Mouse (Mus musculus) limb, embryonic 13.5 days (tissue): ENCODE data around the gene Galk1. TPM values are rescaled to one million over a fixed set of nuclear protein-coding genes. Genes with fewer than 3 reads are reported as not detected.
A peak's percentile ranks its signal among the peaks of the same experiment; 100 is the strongest.

Experiments
- ATAC-seq: fragments of 200-750 bp; cut with Nextera tagmentation; 2 replicates; pipeline ENCODE4 v1.8.0; 2017; ENCODE audit warnings: low read depth, moderate number of reproducible peaks, moderate TSS enrichment; ENCODE audit not compliant: low FRiP score
- H3K27ac ChIP-seq: fragments of 300-500 bp; sonication (generic); 2 replicates; pipeline ENCODE4 v1.5.1; 2015; ENCODE audit warnings: inconsistent platforms, mild to moderate bottlenecking, moderate library complexity
- H3K27me3 ChIP-seq: fragments of 300-500 bp; sonication (generic); 2 replicates; pipeline ENCODE4 v1.6.1; 2015; ENCODE audit warnings: mild to moderate bottlenecking, inconsistent platforms
- H3K36me3 ChIP-seq: fragments of 300-500 bp; sonication (generic); 2 replicates; pipeline ENCODE4 v1.6.1; 2015; ENCODE audit warnings: inconsistent platforms, mild to moderate bottlenecking, moderate library complexity
- H3K4me1 ChIP-seq: fragments of 300-500 bp; sonication (generic); 2 replicates; pipeline ENCODE4 v1.6.1; 2015; ENCODE audit warnings: inconsistent platforms
- H3K4me2 ChIP-seq: fragments of 300-500 bp; sonication (generic); replicated peaks from 2 replicates; pipeline ENCODE4 v1.6.1; 2015; ENCODE audit warnings: inconsistent platforms, mild to moderate bottlenecking, moderate library complexity
- H3K4me3 ChIP-seq: fragments of 300-500 bp; sonication (generic); 2 replicates; pipeline ENCODE4 v1.5.1; 2015; ENCODE audit warnings: moderate library complexity, mild to moderate bottlenecking, inconsistent platforms
- H3K9ac ChIP-seq: fragments of 300-500 bp; sonication (generic); 2 replicates; pipeline ENCODE4 v1.6.1; 2015; ENCODE audit warnings: mild to moderate bottlenecking, inconsistent platforms
- H3K9me3 ChIP-seq: fragments of 300-500 bp; sonication (generic); 2 replicates; pipeline ENCODE4 v1.6.1; 2016; ENCODE audit warnings: inconsistent platforms
- WGBS: fragments of 180-500 bp; shearing (Covaris S2); methylation state at CpG from one replicate; pipeline ENCODE4 v1.1.7; 2015; 5-methylcytosine and 5-hydroxymethylcytosine counted together
- polyA plus RNA-seq: library from polyadenylated mRNA; unstranded; fragments of >200 nt; fragmentation: Nextera tagmentation; extraction: Ambion mirVana; gene quantifications from 2 replicates; pipeline ENCODE4 v1.2.1, GENCODE M21; 2015

Galk1 gene
- polyA plus RNA-seq, 1 experiment from 2014 or later: 207 TPM

DNA sequence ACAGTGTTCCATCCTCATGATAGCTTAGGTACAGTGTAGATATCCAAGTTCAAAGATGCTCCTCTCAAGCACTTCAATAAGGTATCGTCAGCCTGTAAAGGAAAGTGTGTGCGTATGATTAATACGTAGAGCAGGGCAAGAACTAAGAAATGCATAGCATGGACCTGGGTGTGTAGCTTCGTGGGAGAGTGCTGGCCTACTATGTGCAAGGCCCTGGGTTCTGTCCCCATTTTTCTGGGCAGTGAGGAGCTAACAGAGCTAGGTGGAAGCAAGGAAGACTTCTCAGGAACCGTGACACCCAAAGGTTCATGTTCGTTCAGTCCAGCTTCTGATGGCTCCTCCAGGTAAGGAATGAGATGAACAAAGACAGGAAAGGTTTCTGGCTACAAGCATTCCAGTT is 32.7 kb upstream of the Galk1 start:
- H3K4me2 ChIP-seq: no peak overlapping the region
- peaks cover 7% of the 10 kb centered on the region; the same call in 1 of the 2 replicates for H3K9me3 ChIP-seq
- no peak overlapping the region for H3K4me3 ChIP-seq
- 96% methylated on average over 6 of the region's 6 CpGs for WGBS
- H3K27ac ChIP-seq: no peak overlapping the region
- H3K36me3 ChIP-seq: peaks cover 94% of the 10 kb centered on the region
- no peak for ATAC-seq
- no peaks in the 10 kb centered on the region for H3K27me3 ChIP-seq
- H3K4me1 ChIP-seq: no peaks in the 10 kb centered on the region
- H3K9ac ChIP-seq: no peak overlapping the region

DNA sequence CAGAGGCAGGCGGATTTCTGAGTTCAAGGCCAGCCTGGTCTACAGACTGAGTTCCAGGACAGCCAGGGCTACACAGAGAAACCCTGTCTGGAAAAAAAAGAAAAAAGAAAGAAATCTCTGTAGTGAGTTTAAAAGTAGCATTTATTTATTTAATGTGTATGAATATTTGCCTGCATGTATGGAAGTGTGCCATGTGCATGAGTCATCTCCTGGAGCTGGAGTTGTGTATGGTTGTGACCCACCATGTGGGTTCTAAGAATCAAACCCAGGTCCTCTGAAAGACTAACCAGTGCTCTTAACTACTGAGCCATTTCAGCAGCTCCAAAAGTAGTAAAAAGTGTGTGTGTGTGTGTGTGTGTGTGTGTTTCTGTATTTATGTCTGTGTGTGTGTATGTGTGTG is 30.8 kb upstream of the Galk1 start:
- H3K36me3 ChIP-seq: peaks cover 92% of the 10 kb centered on the region
- no peak for ATAC-seq
- no peaks in the 10 kb centered on the region for H3K4me1 ChIP-seq
- H3K4me3 ChIP-seq: no peak overlapping the region
- H3K27ac ChIP-seq: no peak overlapping the region
- H3K9me3 ChIP-seq: no peaks in the 10 kb centered on the region
- H3K27me3 ChIP-seq: no peaks in the 10 kb centered on the region
- WGBS: 97% methylated on average over 1 of the region's 1 CpGs
- H3K9ac ChIP-seq: no peak overlapping the region
- H3K4me2 ChIP-seq: no peak overlapping the region

DNA sequence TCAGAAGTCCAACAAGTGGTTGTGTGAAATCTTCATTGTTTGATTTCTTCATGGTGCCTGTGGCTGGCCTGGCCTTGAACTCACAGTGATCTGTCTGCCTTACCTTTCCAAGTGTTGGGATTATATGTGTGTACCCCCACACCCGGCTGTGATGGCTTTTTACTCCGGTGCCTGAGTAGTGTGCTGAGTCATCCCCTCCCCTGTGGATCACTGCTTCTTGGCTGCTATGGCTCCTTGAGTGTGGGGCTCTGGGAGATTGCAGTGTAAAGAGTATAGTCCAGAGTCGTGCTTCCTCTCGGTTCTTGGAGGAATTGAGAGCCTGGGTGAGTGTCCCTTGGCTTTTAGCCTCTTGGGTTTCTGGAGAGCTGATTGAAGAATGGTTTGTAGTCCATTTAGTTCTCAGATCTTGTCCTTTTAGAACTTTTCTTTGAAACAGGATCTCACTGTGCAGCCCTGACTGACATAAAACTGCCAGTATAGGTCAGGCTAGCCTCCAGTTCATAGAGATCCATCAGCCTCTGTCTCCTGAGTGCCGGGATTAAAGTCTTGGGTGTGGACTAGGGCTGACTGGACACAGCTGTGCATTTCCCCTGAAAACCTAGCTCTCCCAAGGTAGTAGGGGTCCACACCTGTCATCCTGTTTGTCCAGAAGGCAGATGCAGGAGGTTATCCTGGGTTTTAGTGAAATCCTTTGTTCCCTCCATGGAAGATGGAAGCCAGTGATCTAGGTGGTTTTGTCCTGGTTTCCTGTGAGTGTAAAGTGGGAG is 30.0 kb upstream of the Galk1 start:
- H3K9ac ChIP-seq: no peak overlapping the region
- no peaks in the 10 kb centered on the region for H3K4me1 ChIP-seq
- H3K4me2 ChIP-seq: no peak overlapping the region
- ATAC-seq: no peak
- peaks cover 91% of the 10 kb centered on the region for H3K36me3 ChIP-seq
- H3K27me3 ChIP-seq: no peaks in the 10 kb centered on the region
- no peaks in the 10 kb centered on the region for H3K9me3 ChIP-seq
- no peak overlapping the region for H3K27ac ChIP-seq
- 61% methylated on average over 5 of the region's 5 CpGs for WGBS
- no peak overlapping the region for H3K4me3 ChIP-seq

DNA sequence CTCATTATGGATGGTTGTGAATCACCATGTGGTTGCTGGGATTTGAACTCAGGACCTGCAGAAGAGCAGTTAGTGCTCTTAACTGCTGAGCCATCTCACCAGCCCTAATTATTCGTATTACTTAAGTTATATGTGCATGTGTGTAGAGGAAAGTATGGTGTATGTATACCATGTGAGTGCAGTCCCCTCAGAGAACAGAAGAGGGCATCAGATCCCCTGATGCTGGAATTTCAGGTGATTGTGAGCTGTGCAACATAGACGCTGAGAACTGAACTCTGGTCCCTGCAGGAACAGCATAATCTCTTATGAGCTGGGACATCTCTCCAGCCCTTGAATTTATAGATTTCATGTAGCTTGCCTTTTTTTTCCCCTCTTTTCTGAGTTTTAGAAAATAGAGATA is 29.3 kb upstream of the Galk1 start:
- Histone ChIP-seq H3K4me2 (no peak overlapping the region), H3K4me3 (no peak overlapping the region), H3K4me1 (no peaks in the 10 kb centered on the region), H3K27me3 (no peaks in the 10 kb centered on the region), H3K36me3 (peaks cover 84% of the 10 kb centered on the region), H3K9me3 (no peaks in the 10 kb centered on the region), H3K27ac (no peak overlapping the region), H3K9ac (no peak overlapping the region)
- WGBS: 94% methylated on average over 2 of the region's 2 CpGs
- no peak for ATAC-seq

DNA sequence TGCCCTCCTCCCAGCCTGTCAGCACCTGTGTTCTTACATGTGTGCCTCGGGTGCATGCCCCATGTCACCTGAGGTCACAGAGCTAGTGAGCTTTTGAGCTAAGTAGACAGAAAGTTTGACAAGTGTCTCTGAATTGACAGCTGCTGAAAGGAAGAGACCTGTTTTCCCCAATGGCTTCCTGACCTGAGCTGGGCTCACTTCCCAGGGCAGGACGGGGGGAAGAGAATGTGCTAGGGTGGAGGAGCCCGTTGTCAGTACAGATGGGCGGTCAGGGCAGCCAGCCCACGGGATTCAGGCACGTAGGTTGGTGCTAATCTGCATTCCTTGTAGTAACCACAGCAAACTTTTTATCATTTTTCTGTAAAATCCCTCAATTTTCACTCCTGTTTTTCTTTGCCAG is 28.1 kb upstream of the Galk1 start:
- H3K9ac ChIP-seq: no peak overlapping the region
- H3K4me3 ChIP-seq: no peak overlapping the region
- H3K4me1 ChIP-seq: no peaks in the 10 kb centered on the region
- H3K27ac ChIP-seq: no peak overlapping the region
- peaks cover 72% of the 10 kb centered on the region for H3K36me3 ChIP-seq
- no peaks in the 10 kb centered on the region for H3K27me3 ChIP-seq
- H3K9me3 ChIP-seq: no peaks in the 10 kb centered on the region
- no peak for ATAC-seq
- 84% methylated on average over 6 of the region's 6 CpGs for WGBS
- no peak overlapping the region for H3K4me2 ChIP-seq

DNA sequence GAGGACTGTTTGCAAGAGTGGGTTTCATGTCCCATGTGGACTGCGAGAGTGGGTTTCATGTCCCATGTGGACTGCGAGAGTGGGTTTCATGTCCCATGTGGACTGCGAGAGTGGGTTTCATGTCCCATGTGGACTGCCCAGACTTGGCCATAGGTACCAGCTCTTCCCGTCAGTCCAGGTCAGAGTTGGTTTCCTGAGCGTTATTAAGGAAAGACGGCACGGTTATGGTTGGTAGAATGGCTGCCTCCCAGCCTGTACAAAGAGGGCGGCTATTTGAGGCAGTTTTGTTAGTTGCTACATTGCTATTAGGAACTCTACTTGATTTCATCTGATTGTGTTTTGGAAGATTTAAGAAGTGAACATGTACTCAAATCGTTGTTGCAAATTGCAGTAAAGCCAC is 25.3 kb upstream of the Galk1 start:
- Histone ChIP-seq H3K4me1 (0 out of 2 replicates have a peak, but pooled peaks cover 5% of the 10 kb centered on the region), H3K36me3 (peaks cover 59% of the 10 kb centered on the region), H3K4me2 (no peak overlapping the region), H3K27ac (no peak overlapping the region), H3K27me3 (no peaks in the 10 kb centered on the region), H3K9me3 (no peaks in the 10 kb centered on the region), H3K4me3 (no peak overlapping the region), H3K9ac (no peak overlapping the region)
- WGBS: 91% methylated on average over 9 of the region's 9 CpGs
- no peak for ATAC-seq

DNA sequence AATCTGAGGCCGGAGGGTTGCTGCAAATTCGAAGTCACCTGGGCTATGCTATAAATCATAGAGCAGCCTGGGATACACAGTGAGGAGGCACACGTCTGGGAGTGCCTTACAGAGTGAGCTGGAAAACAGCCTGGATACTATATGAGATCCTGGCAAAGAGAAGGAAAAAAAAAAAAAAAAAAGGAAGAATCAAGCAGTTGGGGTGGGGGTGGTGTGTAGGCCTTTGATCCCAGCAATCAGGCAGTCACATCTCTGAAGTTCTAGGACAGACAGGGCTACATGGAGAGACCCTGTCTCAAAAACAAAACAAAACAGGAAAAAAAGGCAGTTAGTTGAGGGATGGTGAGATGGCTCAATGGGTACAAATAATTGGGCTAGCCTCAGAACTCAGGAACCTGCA is 24.2 kb upstream of the Galk1 start:
- Histone ChIP-seq H3K4me2 (no peak overlapping the region), H3K9me3 (no peaks in the 10 kb centered on the region), H3K4me1 (peaks cover 16% of the 10 kb centered on the region), H3K36me3 (peaks cover 49% of the 10 kb centered on the region), H3K27ac (no peak overlapping the region), H3K9ac (no peak overlapping the region), H3K4me3 (no peak overlapping the region), H3K27me3 (no peaks in the 10 kb centered on the region)
- 61% methylated on average over 3 of the region's 3 CpGs for WGBS
- ATAC-seq: no peak

DNA sequence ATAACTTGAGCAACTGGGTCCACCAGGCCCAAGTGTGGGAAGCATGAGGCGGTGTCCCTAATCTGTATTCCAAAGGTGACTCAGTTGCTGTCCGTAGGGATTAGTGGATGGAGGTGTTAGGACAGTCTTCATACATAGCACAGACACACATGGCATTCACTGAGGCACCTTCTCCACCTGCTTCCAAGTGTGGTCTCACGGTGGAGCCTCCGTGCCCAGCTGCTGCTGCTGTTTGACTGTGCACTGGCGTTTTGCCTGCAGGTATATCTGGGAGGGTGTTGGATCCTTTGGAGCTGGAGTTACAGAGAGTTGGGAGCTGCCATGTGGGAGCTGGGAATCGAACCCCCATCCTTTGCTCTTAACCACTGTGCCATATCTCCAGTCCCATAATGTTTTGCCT is 22.1 kb upstream of the Galk1 start:
- Histone ChIP-seq H3K9ac (no peak overlapping the region), H3K4me3 (no peak overlapping the region), H3K4me1 (peaks cover 26% of the 10 kb centered on the region), H3K4me2 (no peak overlapping the region), H3K27ac (no peak overlapping the region), H3K9me3 (no peaks in the 10 kb centered on the region), H3K36me3 (peaks cover 34% of the 10 kb centered on the region), H3K27me3 (no peaks in the 10 kb centered on the region)
- 92% methylated on average over 6 of the region's 6 CpGs for WGBS
- ATAC-seq: no peak

DNA sequence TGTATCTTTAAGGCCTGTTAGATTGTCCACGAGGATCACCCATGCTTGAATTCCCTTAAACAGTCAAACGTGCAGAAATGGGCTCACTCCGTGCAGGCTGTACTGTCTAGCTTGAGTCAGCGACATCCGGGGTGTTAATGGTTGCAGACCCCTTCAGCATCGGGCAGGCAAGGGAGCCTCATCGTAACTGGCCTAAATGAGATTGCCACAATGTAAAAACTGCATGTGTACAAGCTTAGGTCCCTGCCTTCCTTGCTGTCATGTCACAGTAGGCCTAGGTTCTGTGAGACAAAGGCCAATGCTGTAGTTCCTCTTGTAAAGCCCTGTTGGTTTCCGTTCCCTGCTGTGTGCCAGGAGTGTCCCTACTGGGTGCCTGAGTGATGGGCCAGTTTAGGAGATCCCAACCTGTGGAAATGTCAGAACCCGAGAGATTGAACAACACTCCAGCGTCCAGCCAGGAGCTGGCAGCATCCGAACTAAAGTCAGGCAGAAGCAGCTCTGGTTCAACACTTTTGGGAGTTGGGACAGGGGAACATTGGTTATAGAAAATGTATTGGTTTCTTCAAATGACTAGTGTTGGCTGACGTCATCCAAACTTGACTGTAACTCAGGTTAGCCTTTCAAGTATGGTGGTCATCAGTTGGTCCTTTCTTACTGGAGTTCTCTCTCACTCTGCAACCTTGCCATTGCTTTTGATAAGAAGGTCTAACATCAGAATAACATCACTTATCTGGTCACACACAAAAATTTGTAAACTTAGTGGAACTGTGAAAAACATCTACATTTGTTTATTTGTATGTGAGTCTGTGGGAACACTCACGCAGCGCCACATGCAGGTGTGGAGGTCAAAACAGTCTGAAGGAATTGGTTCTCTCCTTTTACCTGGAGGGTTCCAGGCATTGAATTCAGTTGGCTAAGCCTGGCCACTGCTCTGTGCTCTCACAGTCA is 18.7 kb upstream of the Galk1 start:
- Histone ChIP-seq H3K36me3 (peaks cover 14% of the 10 kb centered on the region), H3K4me3 (peak overlapping the region; percentile 71), H3K4me2 (peak overlapping the region; percentile 96), H3K4me1 (peaks cover 29% of the 10 kb centered on the region), H3K27me3 (no peaks in the 10 kb centered on the region), H3K9me3 (no peaks in the 10 kb centered on the region), H3K27ac (peak overlapping the region; percentile 100), H3K9ac (peak overlapping the region; percentile 91)
- no peak for ATAC-seq
- WGBS: 27% methylated on average over 14 of the region's 14 CpGs

DNA sequence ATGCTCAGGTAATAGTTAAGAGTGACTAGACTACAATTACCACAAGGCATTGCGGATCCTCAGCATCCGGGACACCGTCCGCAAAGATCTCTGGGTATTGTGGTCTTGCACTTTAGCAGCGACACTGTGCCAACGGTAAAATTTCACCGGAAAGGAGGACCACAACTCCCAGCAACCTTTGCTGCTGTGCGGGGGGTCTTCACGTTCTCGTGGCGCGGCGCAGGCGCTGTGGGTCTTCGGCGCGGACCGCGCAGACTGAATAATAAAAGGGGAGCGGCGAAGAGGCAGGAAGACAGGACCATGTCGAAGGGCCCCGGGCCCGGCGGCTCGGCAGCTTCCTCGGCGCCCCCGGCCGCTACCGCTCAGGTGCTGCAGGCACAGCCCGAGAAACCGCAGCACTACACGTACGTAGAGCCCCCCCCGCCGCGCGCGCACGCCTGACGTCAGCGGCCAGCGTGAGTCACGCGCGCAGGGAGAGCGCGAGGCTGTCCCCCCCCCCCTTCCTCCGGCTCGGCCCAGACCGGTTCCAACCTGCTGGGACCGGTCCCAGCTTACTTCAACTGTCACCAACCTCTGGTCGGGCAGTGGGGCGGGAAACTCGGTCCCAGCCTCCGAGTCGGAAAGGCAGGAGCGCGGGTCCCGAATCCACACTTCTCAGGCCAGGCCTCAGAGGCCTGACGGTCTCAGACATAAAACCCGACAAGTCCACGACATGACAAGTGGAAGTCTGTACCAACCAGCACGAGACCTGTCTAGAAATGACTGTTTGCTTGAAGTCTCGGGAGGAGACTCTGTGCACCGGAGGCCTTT is 17.8 kb upstream of the Galk1 start, which contains the start of gene Unk:
Gene Unk, plus strand, starts transcription at position 235 of the 810 bp plus-strand sequence.
- Histone ChIP-seq H3K9ac (peak within 1 kb of the TSS; percentile 91), H3K27me3 (no peaks in the 10 kb centered on the region), H3K27ac (peak within 1 kb of the TSS; percentile 100), H3K4me2 (peak within 1 kb of the TSS; percentile 96), H3K9me3 (no peaks in the 10 kb centered on the region), H3K4me1 (peaks cover 29% of the 10 kb centered on the region), H3K36me3 (peaks cover 14% of the 10 kb centered on the region), H3K4me3 (peak within 1 kb of the TSS; percentile 71)
- under 1% methylated on average over 67 of the region's 67 CpGs for WGBS
- peak; percentile 94 for ATAC-seq

DNA sequence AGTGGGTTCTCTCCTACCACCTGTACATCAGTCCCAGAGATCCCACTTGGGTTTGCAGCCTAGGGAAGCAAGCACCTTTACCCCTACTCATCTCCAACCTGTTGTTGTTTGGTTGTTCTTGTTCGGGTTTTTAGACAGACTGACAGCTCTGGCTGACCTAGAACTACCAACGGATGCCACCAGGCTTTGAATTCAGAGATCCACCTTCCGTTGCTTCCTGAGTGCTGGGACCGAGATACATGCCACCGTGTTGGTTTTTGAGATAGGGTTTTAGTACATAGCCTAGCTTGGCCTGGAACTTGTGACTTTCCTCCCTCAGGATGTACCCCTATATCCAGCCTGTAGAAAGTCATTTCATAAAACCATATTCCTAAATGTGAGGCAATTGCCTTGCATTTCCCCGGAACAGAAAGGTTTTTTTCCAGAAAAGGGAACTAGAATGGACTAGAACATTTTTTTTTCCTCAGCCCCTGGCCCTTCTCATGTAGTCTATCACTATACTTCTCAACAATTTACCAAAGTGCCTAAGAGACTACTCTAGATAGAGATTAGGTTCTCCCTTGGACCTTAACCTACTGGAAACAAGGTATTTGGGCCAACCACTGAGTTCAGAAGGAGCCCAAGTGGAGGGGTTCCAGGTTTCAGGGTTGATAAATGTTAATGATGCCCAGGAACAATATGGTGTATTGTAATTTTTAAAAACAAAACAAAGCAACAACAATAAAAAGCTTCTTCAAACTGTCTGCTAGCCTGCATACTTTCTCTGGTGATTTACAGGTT is 16.8 kb upstream of the Galk1 start:
- H3K27me3 ChIP-seq: no peaks in the 10 kb centered on the region
- H3K4me2 ChIP-seq: peak overlapping the region; percentile 96
- peak overlapping the region; percentile 71 for H3K4me3 ChIP-seq
- 87% methylated on average over 6 of the region's 6 CpGs for WGBS
- H3K9me3 ChIP-seq: no peaks in the 10 kb centered on the region
- H3K9ac ChIP-seq: peak overlapping the region; percentile 70
- H3K4me1 ChIP-seq: peaks cover 29% of the 10 kb centered on the region
- H3K36me3 ChIP-seq: peaks cover 6% of the 10 kb centered on the region; the same call in 1 of the 2 replicates
- no peak overlapping the region for H3K27ac ChIP-seq
- no peak for ATAC-seq
